Mouse (Mus musculus): ENCODE measurements around the gene Lbhd1. TPM values are rescaled to one million over a fixed set of nuclear protein-coding genes. Genes with fewer than 3 reads are reported as not detected.
A peak's percentile ranks its signal among the peaks of the same experiment; 100 is the strongest.

The Lbhd1 gene
- polyA plus RNA-seq, 2 experiments: 6.0 to 70.0 TPM

DNA sequence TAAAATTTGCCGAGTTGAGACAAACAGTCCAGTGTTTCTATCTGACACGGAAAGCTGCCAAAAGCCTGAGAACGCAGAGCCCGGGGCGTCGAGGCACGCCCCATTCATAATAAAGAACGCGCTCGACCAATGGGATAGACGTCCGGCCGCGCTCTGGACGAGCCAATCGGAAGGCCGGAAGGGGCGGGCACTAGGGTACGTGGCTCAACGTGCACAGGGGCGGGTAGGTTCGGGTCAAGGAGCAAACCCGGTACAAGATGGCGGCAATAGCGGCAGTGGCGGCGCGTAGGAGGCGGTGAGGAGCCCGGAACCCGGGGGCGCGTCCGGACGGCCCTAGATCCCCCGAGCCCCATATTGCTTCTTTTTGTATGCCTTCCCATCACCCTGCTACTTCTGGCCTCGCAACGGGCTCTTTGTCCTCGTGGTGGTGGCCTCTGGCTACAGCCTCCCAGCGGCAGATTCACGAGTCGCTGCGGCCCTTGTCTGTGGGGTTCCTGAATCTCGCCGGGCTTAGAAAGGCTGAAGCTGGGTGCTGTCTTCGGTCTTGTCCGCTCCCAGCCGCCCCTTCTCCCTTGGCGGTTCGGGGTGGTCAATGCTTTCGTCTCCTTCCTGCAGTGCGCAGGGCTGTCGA is 14.4 kb downstream of the Lbhd1 start, which contains the start of gene Ganab:
Gene Ganab, plus strand, starts transcription at position 207 of the 631 bp plus-strand sequence.
- peak; percentile 99 for DNase-seq (ENCODE audit: low spot score)

DNA sequence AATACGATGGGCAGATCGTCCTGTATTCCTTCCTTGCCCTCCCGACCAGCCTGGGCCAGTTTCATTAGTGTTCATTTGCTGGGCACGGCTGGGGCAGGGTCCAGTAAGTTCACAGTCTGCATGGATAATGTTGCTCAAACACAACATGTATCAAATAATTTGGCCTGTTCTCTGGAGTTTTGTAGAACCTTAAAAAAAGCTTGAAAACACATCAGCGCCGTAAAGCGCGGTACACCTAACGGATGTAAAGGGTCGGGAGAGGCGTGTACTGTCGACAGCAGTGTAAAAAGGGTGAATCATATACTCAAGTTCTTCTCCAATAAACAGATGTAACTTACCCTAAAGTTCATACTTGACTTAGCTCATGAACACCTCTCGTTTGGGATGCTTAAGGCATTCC is 15.0 kb downstream of the Lbhd1 start:
- Histone ChIP-seq H3K27ac (replicated peaks; ENCODE audit: low read depth, low read length) (peak overlapping the region; percentile 78), H3K9me3 (ENCODE audit: control insufficient read depth, low read length) (no peaks in the 10 kb centered on the region), H3K36me3 (ENCODE audit: control insufficient read depth, insufficient read depth, low read length) (peaks cover 47% of the 10 kb centered on the region), H3K4me3 (replicated peaks; ENCODE audit: low read length) (peak overlapping the region; percentile 95), H3K4me2 (replicated peaks; ENCODE audit: low read depth, low read length, severe bottlenecking) (peak overlapping the region; percentile 86), H3K9ac (ENCODE audit: low read depth, low read length, severe bottlenecking) (peak overlapping the region; percentile 91), H3K27me3 (ENCODE audit: control insufficient read depth, insufficient read depth, low read length) (no peaks in the 10 kb centered on the region), H3K4me1 (ENCODE audit: control insufficient read depth, insufficient read depth, low read length) (peaks cover 16% of the 10 kb centered on the region)
- no peak for TF ChIP-seq POLR2A (IDR thresholded peaks at IDR 0.05; ENCODE audit: borderline replicate concordance, extremely low read depth, insufficient read depth, insufficient read length)
- DNase-seq (ENCODE audit: low spot score): no peak
- ATAC-seq (ENCODE audit: low FRiP score, low read depth): no peak
- 3% methylated on average over 13 of the region's 13 CpGs for WGBS

More for the DNA sequence above, 14.4 kb downstream of the Lbhd1 start, which contains the start of gene Ganab:
- peak; percentile 99 for ATAC-seq (ENCODE audit: low FRiP score, low read depth)
- Histone ChIP-seq H3K4me2 (replicated peaks; ENCODE audit: low read depth, low read length, severe bottlenecking) (peak within 1 kb of the TSS; percentile 86), H3K4me3 (replicated peaks; ENCODE audit: low read length) (peak within 1 kb of the TSS; percentile 95), H3K4me1 (ENCODE audit: control insufficient read depth, insufficient read depth, low read length) (peaks cover 19% of the 10 kb centered on the region), H3K36me3 (ENCODE audit: control insufficient read depth, insufficient read depth, low read length) (peaks cover 41% of the 10 kb centered on the region), H3K9ac (ENCODE audit: low read depth, low read length, severe bottlenecking) (peak within 1 kb of the TSS; percentile 91), H3K27ac (replicated peaks; ENCODE audit: low read depth, low read length) (peak within 1 kb of the TSS; percentile 78), H3K9me3 (ENCODE audit: control insufficient read depth, low read length) (no peaks in the 10 kb centered on the region), H3K27me3 (ENCODE audit: control insufficient read depth, insufficient read depth, low read length) (no peaks in the 10 kb centered on the region)
- WGBS: under 1% methylated on average over 53 of the region's 53 CpGs
- TF ChIP-seq POLR2A (IDR thresholded peaks at IDR 0.05; ENCODE audit: borderline replicate concordance, extremely low read depth, insufficient read depth, insufficient read length): 0 out of 2 replicates have a peak, but pooled peaks have one; percentile 39

DNA sequence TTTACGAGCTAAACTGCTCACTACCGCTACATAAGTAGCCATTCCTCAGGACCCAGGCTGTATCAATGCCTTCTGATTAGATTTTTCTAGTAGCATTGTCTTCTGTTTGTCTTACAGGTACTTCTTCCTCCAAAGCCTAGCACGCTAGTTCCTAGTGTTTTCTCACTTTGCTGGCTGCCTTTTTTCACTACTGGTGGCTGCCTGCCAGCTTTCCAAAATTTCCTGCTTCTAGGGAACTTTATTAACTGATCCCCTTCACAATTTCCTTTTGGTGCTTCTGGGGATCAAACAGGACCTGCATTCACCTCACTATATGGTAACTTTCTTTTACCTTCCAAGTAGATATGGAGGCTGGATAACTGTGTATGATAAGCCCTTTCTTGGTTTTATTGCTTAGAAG is 15.5 kb downstream of the Lbhd1 start:
- Histone ChIP-seq H3K9ac (ENCODE audit: low read depth, low read length, severe bottlenecking) (peak overlapping the region; percentile 91), H3K9me3 (ENCODE audit: control insufficient read depth, low read length) (no peaks in the 10 kb centered on the region), H3K4me2 (replicated peaks; ENCODE audit: low read depth, low read length, severe bottlenecking) (peak overlapping the region; percentile 86), H3K27me3 (ENCODE audit: control insufficient read depth, insufficient read depth, low read length) (no peaks in the 10 kb centered on the region), H3K36me3 (ENCODE audit: control insufficient read depth, insufficient read depth, low read length) (peaks cover 52% of the 10 kb centered on the region), H3K4me1 (ENCODE audit: control insufficient read depth, insufficient read depth, low read length) (peaks cover 13% of the 10 kb centered on the region), H3K27ac (replicated peaks; ENCODE audit: low read depth, low read length) (0 out of 2 replicates have a peak overlapping the region, but pooled peaks have one; percentile 78), H3K4me3 (replicated peaks; ENCODE audit: low read length) (peak overlapping the region; percentile 95)
- ATAC-seq (ENCODE audit: low FRiP score, low read depth) (no peak), DNase-seq (ENCODE audit: low spot score) (no peak)
- WGBS: 25% methylated on average over 3 of the region's 3 CpGs
- no peak for TF ChIP-seq POLR2A (IDR thresholded peaks at IDR 0.05; ENCODE audit: borderline replicate concordance, extremely low read depth, insufficient read depth, insufficient read length)

DNA sequence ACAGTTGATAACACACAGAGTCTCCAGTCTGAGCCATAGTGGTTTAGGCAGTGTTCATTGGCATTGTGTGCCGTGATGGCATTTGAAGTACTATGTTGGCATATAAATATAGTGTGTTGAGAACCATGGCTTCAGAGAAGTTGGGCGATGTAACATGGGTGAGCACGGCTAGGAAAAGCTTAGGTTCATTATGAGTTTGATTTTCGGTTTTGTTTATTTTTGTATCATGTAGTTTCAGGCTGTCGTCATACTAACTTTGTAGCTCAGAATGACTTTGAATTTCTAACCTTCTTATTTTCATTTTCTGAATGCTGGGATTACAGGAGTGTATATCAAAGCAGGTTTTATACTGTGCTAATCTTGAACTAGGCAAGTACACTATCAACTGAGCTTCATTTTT is 19.9 kb downstream of the Lbhd1 start:
- WGBS: 95% methylated on average over 5 of the region's 5 CpGs
- no peak for TF ChIP-seq POLR2A (IDR thresholded peaks at IDR 0.05; ENCODE audit: borderline replicate concordance, extremely low read depth, insufficient read depth, insufficient read length)
- DNase-seq (ENCODE audit: low spot score): no peak
- H3K27me3 ChIP-seq (ENCODE audit: control insufficient read depth, insufficient read depth, low read length): no peaks in the 10 kb centered on the region
- H3K27ac ChIP-seq (replicated peaks; ENCODE audit: low read depth, low read length): no peak overlapping the region
- H3K4me3 ChIP-seq (replicated peaks; ENCODE audit: low read length): no peak overlapping the region
- H3K4me2 ChIP-seq (replicated peaks; ENCODE audit: low read depth, low read length, severe bottlenecking): no peak overlapping the region
- H3K36me3 ChIP-seq (ENCODE audit: control insufficient read depth, insufficient read depth, low read length): peaks cover 66% of the 10 kb centered on the region
- no peak for ATAC-seq (ENCODE audit: low FRiP score, low read depth)
- H3K9ac ChIP-seq (ENCODE audit: low read depth, low read length, severe bottlenecking): no peak overlapping the region
- H3K9me3 ChIP-seq (ENCODE audit: control insufficient read depth, low read length): no peaks in the 10 kb centered on the region
- H3K4me1 ChIP-seq (ENCODE audit: control insufficient read depth, insufficient read depth, low read length): peaks cover 8% of the 10 kb centered on the region

DNA sequence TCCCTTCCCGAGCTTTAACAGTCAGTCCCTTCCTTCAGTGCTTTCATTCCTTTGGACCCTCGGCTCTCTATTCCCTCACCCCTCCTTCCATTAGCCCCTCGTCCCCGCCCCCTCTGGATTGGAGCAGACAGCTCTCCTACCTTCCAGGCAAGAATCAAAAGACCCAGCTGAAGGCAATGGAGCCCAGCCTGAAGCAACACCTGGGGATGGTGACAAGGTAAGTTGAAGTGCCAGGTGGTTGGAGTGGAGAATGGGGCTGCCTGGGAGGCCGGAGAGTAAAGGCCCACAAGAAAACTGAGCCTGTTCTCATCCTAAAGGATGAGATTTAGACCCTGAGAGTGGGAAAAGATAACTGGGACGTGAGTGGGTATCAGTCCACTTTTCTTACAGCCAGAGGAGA is 25.0 kb downstream of the Lbhd1 start:
- Histone ChIP-seq H3K27me3 (ENCODE audit: control insufficient read depth, insufficient read depth, low read length) (no peaks in the 10 kb centered on the region), H3K4me2 (replicated peaks; ENCODE audit: low read depth, low read length, severe bottlenecking) (no peak overlapping the region), H3K9me3 (ENCODE audit: control insufficient read depth, low read length) (no peaks in the 10 kb centered on the region), H3K36me3 (ENCODE audit: control insufficient read depth, insufficient read depth, low read length) (peaks cover 97% of the 10 kb centered on the region), H3K4me1 (ENCODE audit: control insufficient read depth, insufficient read depth, low read length) (no peaks in the 10 kb centered on the region), H3K27ac (replicated peaks; ENCODE audit: low read depth, low read length) (no peak overlapping the region), H3K4me3 (replicated peaks; ENCODE audit: low read length) (no peak overlapping the region), H3K9ac (ENCODE audit: low read depth, low read length, severe bottlenecking) (no peak overlapping the region)
- ATAC-seq (ENCODE audit: low FRiP score, low read depth) (no peak), DNase-seq (ENCODE audit: low spot score) (no peak)
- TF ChIP-seq POLR2A (IDR thresholded peaks at IDR 0.05; ENCODE audit: borderline replicate concordance, extremely low read depth, insufficient read depth, insufficient read length): no peak
- WGBS: 85% methylated on average over 6 of the region's 6 CpGs

Measured in limb, embryonic 14.5 days (tissue).